Mouse (Mus musculus) liver, adult 2 months (tissue): ENCODE measurements around the gene Cyth1. TPM values are rescaled to one million over a fixed set of nuclear protein-coding genes. Genes with fewer than 3 reads are reported as not detected.

Experiments used
- DNase-seq: peaks from one replicate; pipeline ENCODE4 v3.0.0-alpha.2; 2011; ENCODE audit warnings: low read depth, low spot score; ENCODE audit errors: extremely low read depth
- H3K27ac ChIP-seq: fragments of 200-500 bp; replicated peaks from 2 replicates; pipeline ENCODE4 v1.5.1; 2012; ENCODE audit warnings: low read depth, mild to moderate bottlenecking, control low read depth, inconsistent platforms, low read length; ENCODE audit not compliant: insufficient read depth
- H3K27me3 ChIP-seq: fragments of 200-500 bp; 2 replicates; pipeline ENCODE4 v1.6.1; 2012; ENCODE audit warnings: mild to moderate bottlenecking, moderate library complexity, low read length, inconsistent platforms; ENCODE audit not compliant: control insufficient read depth, insufficient read depth
- H3K36me3 ChIP-seq: fragments of 200-500 bp; 2 replicates; pipeline ENCODE4 v1.6.1; 2012; ENCODE audit warnings: low read length, inconsistent platforms; ENCODE audit not compliant: control insufficient read depth, insufficient read depth
- H3K4me1 ChIP-seq: fragments of 200-500 bp; 2 replicates; pipeline ENCODE4 v1.6.1; 2011; ENCODE audit warnings: low read length; ENCODE audit not compliant: control insufficient read depth, insufficient read depth
- H3K4me3 ChIP-seq: fragments of 200-500 bp; 2 replicates; pipeline ENCODE4 v1.5.1; 2011; ENCODE audit warnings: low read depth, mild to moderate bottlenecking, control low read depth, low read length, moderate library complexity; ENCODE audit not compliant: insufficient read depth
- H3K79me2 ChIP-seq: fragments of 200-500 bp; 2 replicates; pipeline ENCODE4 v1.6.1; 2012; ENCODE audit warnings: inconsistent platforms, mild to moderate bottlenecking, low read length, moderate library complexity; ENCODE audit not compliant: control insufficient read depth, insufficient read depth
- H3K9ac ChIP-seq: fragments of 200-500 bp; 2 replicates; pipeline ENCODE4 v1.6.1; 2012; ENCODE audit warnings: low read depth, mild to moderate bottlenecking, control low read depth, inconsistent platforms, low read length
- CTCF ChIP-seq: fragments of 200-500 bp; IDR thresholded peaks from 2 replicates; pipeline ENCODE4 v1.5.1; 2011; ENCODE audit warnings: low read depth, low read length, control low read depth
- POLR2A ChIP-seq: fragments of 200-500 bp; IDR thresholded peaks from 2 replicates; pipeline ENCODE4 v1.6.1; 2011; ENCODE audit warnings: low read length, control low read depth; ENCODE audit not compliant: insufficient read depth; ENCODE audit errors: extremely low read depth
- WGBS: fragments of 180-500 bp; shearing (Covaris S2); methylation state at CpG from one replicate; pipeline ENCODE4 v1.1.7; 2018; 5-methylcytosine and 5-hydroxymethylcytosine counted together
- polyA plus RNA-seq: library from polyadenylated mRNA; depleted of rRNA; stranded (reverse); fragments of >200 nt; gene quantifications from 2 replicates; pipeline ENCODE4 v1.2.3, GENCODE M21; 2012
- total RNA-seq: library from RNA; depleted of rRNA; stranded (reverse); fragments of >200 nt; gene quantifications from 2 replicates; pipeline ENCODE4 v1.2.3, GENCODE M21; 2014

Cyth1 gene
- total and polyA plus RNA-seq, 2 experiments = 14.7 to 32.4 TPM

GRCm38 (mm10) chr11:118121592-118121991 is 126.8 kb downstream of the Cyth1 start:
- Histone ChIP-seq H3K9ac (no peak overlapping the region), H3K27ac (no peak overlapping the region), H3K79me2 (no peaks in the 10 kb centered on the region), H3K27me3 (no peaks in the 10 kb centered on the region), H3K4me3 (no peak overlapping the region), H3K36me3 (no peaks in the 10 kb centered on the region), H3K4me1 (no peaks in the 10 kb centered on the region)
- WGBS = 57% methylated on average over 11 of the region's 11 CpGs
- no peak for DNase-seq
- TF ChIP-seq CTCF (no peak), POLR2A (no peak)

GRCm38 (mm10) chr11:118118777-118119176 is 129.6 kb downstream of the Cyth1 start:
- H3K4me1 ChIP-seq = no peaks in the 10 kb centered on the region
- H3K4me3 ChIP-seq = no peak overlapping the region
- no peaks in the 10 kb centered on the region for H3K36me3 ChIP-seq
- no peak overlapping the region for H3K9ac ChIP-seq
- no peaks in the 10 kb centered on the region for H3K79me2 ChIP-seq
- H3K27me3 ChIP-seq = no peaks in the 10 kb centered on the region
- no peak for DNase-seq
- H3K27ac ChIP-seq = no peak overlapping the region
- TF ChIP-seq POLR2A (no peak), CTCF (no peak)
- WGBS = 66% methylated on average over 8 of the region's 8 CpGs

- H3K27ac ChIP-seq = no peak overlapping the region
- no peaks in the 10 kb centered on the region for H3K4me1 ChIP-seq
- H3K4me3 ChIP-seq = no peak overlapping the region
- TF ChIP-seq POLR2A (no peak), CTCF (no peak)
- H3K36me3 ChIP-seq = no peaks in the 10 kb centered on the region
- no peak for DNase-seq
- WGBS = 77% methylated on average over 8 of the region's 8 CpGs
- no peak overlapping the region for H3K9ac ChIP-seq
- H3K79me2 ChIP-seq = no peaks in the 10 kb centered on the region
- H3K27me3 ChIP-seq = no peaks in the 10 kb centered on the region
Observed at GRCm38 (mm10) chr11:118114581-118115110, 133.7 kb downstream of the Cyth1 start.

GRCm38 (mm10) chr11:118113516-118114205 is 134.7 kb downstream of the Cyth1 start:
- H3K4me3 ChIP-seq = no peak overlapping the region
- H3K79me2 ChIP-seq = no peaks in the 10 kb centered on the region
- TF ChIP-seq CTCF (no peak), POLR2A (no peak)
- no peak for DNase-seq
- H3K4me1 ChIP-seq = no peaks in the 10 kb centered on the region
- WGBS = 81% methylated on average over 14 of the region's 14 CpGs
- H3K36me3 ChIP-seq = no peaks in the 10 kb centered on the region
- no peaks in the 10 kb centered on the region for H3K27me3 ChIP-seq
- H3K27ac ChIP-seq = no peak overlapping the region
- H3K9ac ChIP-seq = no peak overlapping the region

- no peak overlapping the region; the same call in 1 of the 2 replicates for H3K4me3 ChIP-seq
- no peak for TF ChIP-seq POLR2A
- TF ChIP-seq CTCF = peak; percentile 100
- H3K27ac ChIP-seq = no peak overlapping the region
- no peak overlapping the region for H3K9ac ChIP-seq
- H3K27me3 ChIP-seq = no peaks in the 10 kb centered on the region
- WGBS = under 1% methylated on average over 5 of the region's 5 CpGs
- H3K4me1 ChIP-seq = no peaks in the 10 kb centered on the region
- DNase-seq = peak; percentile 55
- no peaks in the 10 kb centered on the region for H3K79me2 ChIP-seq
- H3K36me3 ChIP-seq = no peaks in the 10 kb centered on the region
Observed at GRCm38 (mm10) chr11:118104001-118104400, 144.4 kb downstream of the Cyth1 start.

- Histone ChIP-seq H3K36me3 (no peaks in the 10 kb centered on the region), H3K27me3 (no peaks in the 10 kb centered on the region), H3K4me3 (no peak overlapping the region), H3K9ac (no peak overlapping the region), H3K79me2 (no peaks in the 10 kb centered on the region), H3K27ac (no peak overlapping the region), H3K4me1 (no peaks in the 10 kb centered on the region)
- WGBS = 85% methylated on average over 5 of the region's 5 CpGs
- TF ChIP-seq CTCF (no peak), POLR2A (no peak)
- no peak for DNase-seq
Observed at GRCm38 (mm10) chr11:118103383-118103782, 145.0 kb downstream of the Cyth1 start.
